Mouse (Mus musculus) cerebellum, postnatal 4 days (tissue): ENCODE results near the gene Cfap99.

Experiments used
- DNase-seq, 2 experiments: peaks; one replicate each; pipeline ENCODE4 v3.0.0; 2022; ENCODE audit warnings: low spot score in 2 of 2, mixed read lengths in 1 of 2

Cfap99 gene

GRCm38 (mm10) chr5:34334081-34334480 lies 45.7 kb downstream of the Cfap99 start:
- DNase-seq: no peak

- no peak for DNase-seq
These were observed 47.2 kb downstream of the Cfap99 start for GRCm38 (mm10) chr5:34335539-34336096.

GRCm38 (mm10) chr5:34336097-34336774 lies 47.8 kb downstream of the Cfap99 start, which contains the start of gene Rnf4:
Gene Rnf4, plus strand, starts transcription at chr5:34336289.
- DNase-seq: peak; percentile 91 to 97

GRCm38 (mm10) chr5:34336775-34337450 lies 48.5 kb downstream of the Cfap99 start:
- DNase-seq: peak; percentile 24 to 46

- no peak for DNase-seq
These were observed 51.8 kb downstream of the Cfap99 start for GRCm38 (mm10) chr5:34340246-34340645.

- DNase-seq: no peak
These were observed 63.8 kb downstream of the Cfap99 start for GRCm38 (mm10) chr5:34352084-34352631.

- no peak for DNase-seq
These were observed 71.9 kb downstream of the Cfap99 start for GRCm38 (mm10) chr5:34360261-34360660.

- no peak for DNase-seq
These were observed 74.7 kb downstream of the Cfap99 start for GRCm38 (mm10) chr5:34363115-34363514.

GRCm38 (mm10) chr5:34368551-34369290 lies 80.3 kb downstream of the Cfap99 start:
- no peak for DNase-seq

GRCm38 (mm10) chr5:34369341-34370021 lies 81.1 kb downstream of the Cfap99 start, which contains the start of gene Fam193a:
Gene Fam193a, plus strand, starts transcription at chr5:34369933.
- peak; percentile 95 to 98 for DNase-seq

GRCm38 (mm10) chr5:34370022-34370823 lies 81.8 kb downstream of the Cfap99 start:
- DNase-seq: peak; percentile 26 to 38

- DNase-seq: no peak
These were observed 82.4 kb downstream of the Cfap99 start for GRCm38 (mm10) chr5:34370840-34371239.

GRCm38 (mm10) chr5:34372141-34372540 lies 83.7 kb downstream of the Cfap99 start:
- no peak for DNase-seq

GRCm38 (mm10) chr5:34372541-34372940 lies 84.1 kb downstream of the Cfap99 start:
- DNase-seq: no peak
